Mouse (Mus musculus): ENCODE results near the gene Atad1. TPM values are rescaled to one million over a fixed set of nuclear protein-coding genes. Genes with fewer than 3 reads are reported as not detected.
A peak's percentile ranks its signal among the peaks of the same experiment; 100 is the strongest.
"Not testable (repeated sequence)": the region's sequence is repeated elsewhere in the genome, so short reads cannot be mapped to it uniquely, and the experiment has no call there.

The Atad1 gene
- polyA plus RNA-seq, 1 experiment from 2014 or later: 90.8 TPM

DNA sequence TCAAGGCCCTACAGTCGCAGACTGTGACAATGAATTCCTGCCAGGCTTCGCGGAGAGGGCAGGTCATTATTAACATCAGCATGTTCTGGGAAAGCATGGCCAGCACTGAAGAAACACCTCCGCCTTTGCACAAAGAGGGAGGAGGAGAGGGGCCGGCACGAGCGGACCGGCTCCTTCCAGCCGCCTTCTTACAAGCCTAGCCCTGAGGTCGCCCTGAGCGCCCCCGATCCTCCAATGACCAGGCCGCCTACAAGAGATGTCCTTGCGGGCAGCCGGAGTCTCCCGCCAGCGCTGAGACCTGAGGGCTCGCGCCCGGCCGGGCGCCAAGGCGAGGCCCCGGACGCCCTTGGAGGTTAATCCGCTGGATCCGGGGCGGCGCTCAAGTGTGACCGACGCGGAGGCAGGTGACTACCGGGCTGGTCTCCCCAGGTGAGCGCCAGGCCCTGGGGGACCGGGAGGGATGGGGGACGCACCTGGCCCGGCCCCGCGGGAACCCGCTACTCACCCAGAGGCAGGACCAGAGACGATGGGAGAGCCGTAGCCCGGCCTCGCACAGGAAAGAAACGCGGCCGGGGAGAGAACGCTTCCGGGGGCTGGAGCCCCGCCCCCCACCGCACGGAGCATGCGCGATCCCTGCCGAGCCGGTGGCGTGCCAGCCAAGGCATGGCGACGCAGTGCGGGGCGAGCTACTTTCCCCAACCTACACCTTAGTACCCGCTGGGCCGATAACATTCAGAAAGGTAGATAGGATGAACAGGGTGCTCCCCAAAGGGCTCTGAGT lies 27.6 kb downstream of the Atad1 start:
- WGBS: under 1% methylated on average over 59 of the region's 63 CpGs
- peak overlapping the region; percentile 88 for H3K4me3 ChIP-seq (ENCODE audit: low read length)
- H3K4me1 ChIP-seq (ENCODE audit: control insufficient read depth, insufficient read depth, low read length): peaks cover 12% of the 10 kb centered on the region
- peak; percentile 94 for ATAC-seq (ENCODE audit: low FRiP score, low TSS enrichment)
- H3K36me3 ChIP-seq (ENCODE audit: control insufficient read depth, insufficient read depth, low read length): no peaks in the 10 kb centered on the region
- H3K27me3 ChIP-seq (ENCODE audit: control insufficient read depth, insufficient read depth, low read length): no peaks in the 10 kb centered on the region
- H3K9me3 ChIP-seq (ENCODE audit: control insufficient read depth, low read length): no peaks in the 10 kb centered on the region
- peak overlapping the region; percentile 90 for H3K9ac ChIP-seq (ENCODE audit: low read depth, low read length)
- peak overlapping the region; percentile 89 for H3K27ac ChIP-seq (ENCODE audit: low read depth, low read length)
- peak overlapping the region; percentile 79 for H3K4me2 ChIP-seq (replicated peaks; ENCODE audit: low read depth, low read length)

DNA sequence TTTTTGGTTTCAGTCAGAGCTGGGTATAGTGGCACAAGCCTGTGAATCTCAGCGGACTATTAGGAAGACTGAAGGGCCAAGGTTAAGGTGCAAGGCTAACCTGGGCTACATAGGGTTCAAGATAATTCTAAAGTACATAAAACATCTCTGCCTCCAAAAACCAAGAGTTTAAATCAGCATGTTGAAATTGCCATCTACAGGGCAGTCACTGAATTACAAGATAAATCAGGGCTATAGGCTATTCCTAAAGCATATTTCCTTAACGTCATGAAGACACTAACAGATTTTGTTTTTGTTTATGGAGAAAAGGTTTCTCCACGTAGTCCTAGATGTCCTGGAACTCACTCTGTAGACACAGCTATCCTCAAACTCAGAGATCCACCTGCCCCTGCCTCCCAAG lies 29.3 kb downstream of the Atad1 start:
- H3K27ac ChIP-seq (ENCODE audit: low read depth, low read length): no peak overlapping the region
- H3K4me3 ChIP-seq (ENCODE audit: low read length): no peak overlapping the region
- no peaks in the 10 kb centered on the region for H3K27me3 ChIP-seq (ENCODE audit: control insufficient read depth, insufficient read depth, low read length)
- peaks cover 13% of the 10 kb centered on the region; the same call in 1 of the 2 replicates for H3K36me3 ChIP-seq (ENCODE audit: control insufficient read depth, insufficient read depth, low read length)
- peaks cover 12% of the 10 kb centered on the region for H3K4me1 ChIP-seq (ENCODE audit: control insufficient read depth, insufficient read depth, low read length)
- no peak overlapping the region for H3K9ac ChIP-seq (ENCODE audit: low read depth, low read length)
- H3K4me2 ChIP-seq (replicated peaks; ENCODE audit: low read depth, low read length): no peak overlapping the region
- 66% methylated on average over 3 of the region's 3 CpGs for WGBS
- ATAC-seq (ENCODE audit: low FRiP score, low TSS enrichment): no peak
- no peaks in the 10 kb centered on the region for H3K9me3 ChIP-seq (ENCODE audit: control insufficient read depth, low read length)

DNA sequence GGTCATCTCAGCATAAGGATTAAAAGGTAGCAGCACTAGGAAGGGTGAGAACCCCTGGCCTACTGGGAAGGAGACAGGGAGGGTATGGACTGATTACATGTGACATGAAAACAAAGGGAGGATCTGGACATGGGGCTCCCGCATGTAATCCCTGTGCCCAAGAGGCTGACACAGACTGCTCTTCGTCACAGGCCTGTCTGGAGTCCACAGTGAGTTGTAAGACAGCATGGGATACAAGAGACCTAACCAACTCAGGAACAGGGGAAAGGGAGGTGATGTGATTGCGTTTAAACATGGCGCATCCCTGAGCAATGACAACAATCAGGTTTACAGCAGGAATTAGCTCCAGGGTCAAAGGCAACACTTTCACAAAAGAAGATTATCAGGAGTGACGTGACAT lies 30.6 kb downstream of the Atad1 start:
- WGBS: 91% methylated on average over 5 of the region's 5 CpGs
- Histone ChIP-seq H3K36me3 (ENCODE audit: control insufficient read depth, insufficient read depth, low read length) (peaks cover 20% of the 10 kb centered on the region; the same call in 1 of the 2 replicates), H3K4me3 (ENCODE audit: low read length) (no peak overlapping the region), H3K4me1 (ENCODE audit: control insufficient read depth, insufficient read depth, low read length) (peaks cover 12% of the 10 kb centered on the region), H3K9me3 (ENCODE audit: control insufficient read depth, low read length) (no peaks in the 10 kb centered on the region), H3K4me2 (replicated peaks; ENCODE audit: low read depth, low read length) (no peak overlapping the region), H3K27me3 (ENCODE audit: control insufficient read depth, insufficient read depth, low read length) (no peaks in the 10 kb centered on the region), H3K9ac (ENCODE audit: low read depth, low read length) (no peak overlapping the region), H3K27ac (ENCODE audit: low read depth, low read length) (no peak overlapping the region)
- no peak for ATAC-seq (ENCODE audit: low FRiP score, low TSS enrichment)

DNA sequence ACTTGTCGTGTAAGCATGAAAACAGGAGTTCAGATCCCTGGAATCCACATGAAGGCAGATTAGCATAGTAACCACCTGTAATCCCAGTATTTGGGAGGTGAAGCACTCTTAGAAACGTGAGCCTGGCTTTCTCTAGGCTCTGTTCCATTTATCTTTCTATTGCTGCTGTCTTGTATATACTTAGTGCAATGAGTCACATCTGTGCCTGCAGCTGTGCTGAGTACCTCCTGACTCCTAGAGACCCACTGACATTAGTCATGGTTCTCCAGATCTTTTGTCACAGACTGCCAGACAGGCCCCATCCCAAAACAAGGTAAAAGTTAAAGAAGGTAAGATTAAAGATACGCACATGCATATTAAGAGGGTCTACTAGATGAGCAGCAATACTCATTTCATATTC lies 37.4 kb downstream of the Atad1 start:
- Histone ChIP-seq H3K9ac (ENCODE audit: low read depth, low read length) (no peak overlapping the region), H3K27ac (ENCODE audit: low read depth, low read length) (no peak overlapping the region), H3K4me3 (ENCODE audit: low read length) (no peak overlapping the region), H3K4me1 (ENCODE audit: control insufficient read depth, insufficient read depth, low read length) (no peaks in the 10 kb centered on the region), H3K36me3 (ENCODE audit: control insufficient read depth, insufficient read depth, low read length) (peaks cover 65% of the 10 kb centered on the region), H3K9me3 (ENCODE audit: control insufficient read depth, low read length) (no peaks in the 10 kb centered on the region), H3K4me2 (replicated peaks; ENCODE audit: low read depth, low read length) (no peak overlapping the region), H3K27me3 (ENCODE audit: control insufficient read depth, insufficient read depth, low read length) (no peaks in the 10 kb centered on the region)
- 91% methylated on average over 3 of the region's 3 CpGs for WGBS
- no peak for ATAC-seq (ENCODE audit: low FRiP score, low TSS enrichment)

DNA sequence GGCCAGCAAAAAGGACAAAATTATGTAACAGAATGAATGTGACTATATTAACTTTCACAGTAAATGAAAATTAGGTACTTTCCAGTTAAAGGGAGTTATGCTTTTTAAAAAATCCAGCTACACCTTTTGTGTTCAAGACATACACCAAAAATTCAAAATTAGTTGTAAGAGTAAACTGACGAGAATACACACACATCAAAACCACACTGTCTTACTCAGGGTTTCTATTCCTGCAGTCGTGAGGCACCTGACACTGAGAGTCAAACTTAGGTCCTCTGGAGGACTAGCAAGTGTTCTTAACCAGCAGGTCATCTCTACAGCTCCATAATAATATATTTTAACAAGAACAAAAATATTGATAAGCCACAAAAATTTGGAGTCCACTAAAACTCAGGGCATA lies 42.9 kb downstream of the Atad1 start:
- WGBS: 93% methylated on average over 2 of the region's 2 CpGs
- H3K4me3 ChIP-seq (ENCODE audit: low read length): no peak overlapping the region
- H3K9me3 ChIP-seq (ENCODE audit: control insufficient read depth, low read length): no peaks in the 10 kb centered on the region
- peaks cover 84% of the 10 kb centered on the region for H3K36me3 ChIP-seq (ENCODE audit: control insufficient read depth, insufficient read depth, low read length)
- H3K27ac ChIP-seq (ENCODE audit: low read depth, low read length): no peak overlapping the region
- no peak overlapping the region for H3K4me2 ChIP-seq (replicated peaks; ENCODE audit: low read depth, low read length)
- H3K27me3 ChIP-seq (ENCODE audit: control insufficient read depth, insufficient read depth, low read length): no peaks in the 10 kb centered on the region
- no peak overlapping the region for H3K9ac ChIP-seq (ENCODE audit: low read depth, low read length)
- no peak for ATAC-seq (ENCODE audit: low FRiP score, low TSS enrichment)
- H3K4me1 ChIP-seq (ENCODE audit: control insufficient read depth, insufficient read depth, low read length): no peaks in the 10 kb centered on the region

DNA sequence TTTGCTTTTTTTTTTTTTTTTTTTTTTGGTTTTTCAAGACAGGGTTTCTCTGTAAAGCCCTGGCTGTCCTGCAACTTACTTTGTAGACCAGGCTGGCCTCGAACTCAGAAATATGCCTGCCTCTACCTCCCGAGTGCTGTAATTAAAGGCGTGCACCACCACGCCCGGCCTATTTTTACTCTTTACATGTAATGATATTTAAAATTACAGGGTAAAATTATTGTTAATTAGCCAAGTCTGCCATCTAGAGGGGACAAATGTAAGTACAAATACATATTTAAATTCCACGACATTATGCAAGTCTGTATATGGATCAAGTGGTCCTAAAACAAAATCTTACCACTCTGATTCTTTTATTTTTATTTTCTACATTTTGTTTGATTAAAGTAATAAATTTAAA lies 49.9 kb downstream of the Atad1 start:
- Histone ChIP-seq H3K4me2 (replicated peaks; ENCODE audit: low read depth, low read length) (no peak overlapping the region), H3K9me3 (ENCODE audit: control insufficient read depth, low read length) (no peaks in the 10 kb centered on the region)
- 85% methylated on average over 6 of the region's 6 CpGs for WGBS

DNA sequence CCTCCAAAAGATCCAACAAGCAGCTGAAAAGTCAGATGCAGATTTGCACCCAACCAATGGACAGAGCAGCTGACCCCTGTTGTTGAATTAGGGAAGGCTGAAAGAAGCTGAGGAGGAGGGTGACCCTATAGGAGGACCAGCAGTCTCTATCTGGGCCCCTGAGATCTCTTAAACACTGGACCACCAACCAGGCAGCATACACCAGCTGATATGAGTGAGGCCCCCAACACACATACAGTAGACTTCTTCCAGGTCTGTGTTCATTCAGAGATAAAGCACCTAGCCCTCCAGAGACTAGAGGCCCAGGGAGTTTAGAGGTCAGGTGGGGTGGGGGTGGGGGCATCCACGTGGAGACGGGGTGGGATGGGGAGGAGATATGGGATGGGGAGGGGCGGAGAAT lies 51.4 kb downstream of the Atad1 start:
- not testable (repeated sequence) for H3K9me3 ChIP-seq (ENCODE audit: control insufficient read depth, low read length); H3K27ac ChIP-seq (ENCODE audit: low read depth, low read length); H3K27me3 ChIP-seq (ENCODE audit: control insufficient read depth, insufficient read depth, low read length); H3K9ac ChIP-seq (ENCODE audit: low read depth, low read length); ATAC-seq (ENCODE audit: low FRiP score, low TSS enrichment); H3K4me1 ChIP-seq (ENCODE audit: control insufficient read depth, insufficient read depth, low read length); H3K4me3 ChIP-seq (ENCODE audit: low read length); H3K4me2 ChIP-seq (replicated peaks; ENCODE audit: low read depth, low read length)
- H3K36me3 ChIP-seq (ENCODE audit: control insufficient read depth, insufficient read depth, low read length): peaks cover 56% of the 10 kb centered on the region
- WGBS: 86% methylated on average over 3 of the region's 3 CpGs

More for the DNA sequence above, 49.9 kb downstream of the Atad1 start:
- no peak for ATAC-seq (ENCODE audit: low FRiP score, low TSS enrichment)
- Histone ChIP-seq H3K36me3 (ENCODE audit: control insufficient read depth, insufficient read depth, low read length) (peaks cover 61% of the 10 kb centered on the region), H3K9ac (ENCODE audit: low read depth, low read length) (no peak overlapping the region), H3K27ac (ENCODE audit: low read depth, low read length) (no peak overlapping the region), H3K4me1 (ENCODE audit: control insufficient read depth, insufficient read depth, low read length) (no peaks in the 10 kb centered on the region), H3K4me3 (ENCODE audit: low read length) (no peak overlapping the region), H3K27me3 (ENCODE audit: control insufficient read depth, insufficient read depth, low read length) (no peaks in the 10 kb centered on the region)

DNA sequence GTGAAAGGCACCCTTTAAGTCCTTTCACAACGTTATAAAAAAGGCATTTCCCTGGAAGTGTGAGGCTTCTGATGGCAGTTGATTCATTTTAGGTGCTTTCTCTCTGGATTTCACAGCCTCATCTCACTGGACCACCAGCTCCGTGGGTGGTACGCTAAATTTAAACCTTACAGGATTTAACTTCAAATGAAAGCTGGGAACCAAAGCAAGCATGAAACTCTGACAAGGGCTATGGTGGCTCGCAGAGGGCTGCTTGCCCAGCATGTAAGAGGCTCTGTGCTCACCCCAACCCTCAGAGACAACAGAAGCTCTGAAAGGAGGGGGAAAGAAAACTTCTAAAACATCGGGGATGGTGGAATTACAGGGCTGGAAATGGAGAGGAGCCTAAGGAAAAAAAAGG lies 51.9 kb downstream of the Atad1 start:
- no peaks in the 10 kb centered on the region for H3K27me3 ChIP-seq (ENCODE audit: control insufficient read depth, insufficient read depth, low read length)
- no peak overlapping the region for H3K4me2 ChIP-seq (replicated peaks; ENCODE audit: low read depth, low read length)
- WGBS: 88% methylated on average over 5 of the region's 5 CpGs
- H3K9me3 ChIP-seq (ENCODE audit: control insufficient read depth, low read length): no peaks in the 10 kb centered on the region
- H3K27ac ChIP-seq (ENCODE audit: low read depth, low read length): no peak overlapping the region
- H3K4me1 ChIP-seq (ENCODE audit: control insufficient read depth, insufficient read depth, low read length): no peaks in the 10 kb centered on the region
- ATAC-seq (ENCODE audit: low FRiP score, low TSS enrichment): no peak
- peaks cover 56% of the 10 kb centered on the region for H3K36me3 ChIP-seq (ENCODE audit: control insufficient read depth, insufficient read depth, low read length)
- H3K9ac ChIP-seq (ENCODE audit: low read depth, low read length): no peak overlapping the region
- no peak overlapping the region for H3K4me3 ChIP-seq (ENCODE audit: low read length)

DNA sequence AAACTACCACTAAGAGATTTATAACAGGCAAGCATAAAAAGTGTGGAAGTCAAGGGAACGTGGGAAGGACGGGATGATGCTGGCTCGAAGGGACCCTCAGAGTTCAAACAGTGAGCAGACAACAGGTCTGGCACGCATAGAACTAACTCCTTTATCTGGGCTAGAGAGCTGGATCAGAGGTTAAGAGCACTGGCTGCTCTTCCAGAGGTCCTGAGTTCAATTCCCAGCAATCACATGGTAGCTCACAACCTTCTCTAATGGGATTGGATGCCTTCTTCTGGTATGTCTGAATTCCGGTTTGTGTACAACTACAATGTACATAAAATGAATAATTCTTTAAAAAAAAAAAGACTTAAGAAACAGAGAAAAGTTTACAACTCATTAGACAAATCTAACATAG lies 56.5 kb downstream of the Atad1 start:
- 93% methylated on average over 5 of the region's 5 CpGs for WGBS
- Histone ChIP-seq H3K27ac (ENCODE audit: low read depth, low read length) (no peak overlapping the region), H3K27me3 (ENCODE audit: control insufficient read depth, insufficient read depth, low read length) (no peaks in the 10 kb centered on the region), H3K4me1 (ENCODE audit: control insufficient read depth, insufficient read depth, low read length) (no peaks in the 10 kb centered on the region), H3K4me2 (replicated peaks; ENCODE audit: low read depth, low read length) (no peak overlapping the region), H3K9ac (ENCODE audit: low read depth, low read length) (no peak overlapping the region), H3K9me3 (ENCODE audit: control insufficient read depth, low read length) (no peaks in the 10 kb centered on the region), H3K4me3 (ENCODE audit: low read length) (no peak overlapping the region), H3K36me3 (ENCODE audit: control insufficient read depth, insufficient read depth, low read length) (peaks cover 52% of the 10 kb centered on the region)
- no peak for ATAC-seq (ENCODE audit: low FRiP score, low TSS enrichment)
